ENCODE assay signal across 25 mouse cellular contexts in the genomic region with DNA sequence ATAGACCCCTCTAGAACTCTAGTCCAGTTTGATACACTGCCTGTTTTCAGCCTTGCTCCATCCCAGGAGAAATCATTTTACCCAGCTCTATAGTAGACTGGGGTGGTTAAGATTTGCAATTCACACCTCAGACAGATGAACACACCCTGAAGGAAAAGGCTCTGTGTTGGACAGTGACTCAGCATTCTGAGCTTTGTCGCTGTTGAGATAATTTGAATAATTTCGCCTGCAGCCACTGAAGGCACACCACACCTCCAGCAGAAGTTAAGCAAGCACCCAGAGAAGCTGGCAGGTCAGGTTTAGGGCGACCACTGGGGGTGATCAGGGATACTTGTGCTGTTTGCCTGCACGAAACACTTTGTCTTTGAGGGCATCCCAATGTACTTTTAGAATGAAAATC. TPM values are rescaled to one million over a fixed set of nuclear protein-coding genes. Genes with fewer than 3 reads are reported as not detected.
DNase-seq lines count a peak whose midpoint lies in the region; ATAC-seq and TF ChIP-seq lines count a peak whose summit lies in the region.
"Had no signal": no experiment of that assay in that cellular context is flagged by ENCODE, and none has a peak within 500 bp of the region (broad histone marks: within the 10 kb centered on the region; RNA-seq: fewer than 3 reads in every experiment).

No protein-coding gene starts in this region.

- H3K4me1 ChIP-seq in ES-Bruce4 (ENCODE audit: control insufficient read depth, insufficient read depth, low read length): peaks cover 5% of the 10 kb centered on the region
- H3K4me1 ChIP-seq in liver, embryonic 13.5 days (replicated peaks): peaks cover 27% of the 10 kb centered on the region
- peaks cover 23% of the 10 kb centered on the region for H3K4me1 ChIP-seq in forebrain, embryonic 13.5 days
- H3K4me1 ChIP-seq: embryonic facial prominence, embryonic 12.5 days; hindbrain, embryonic 10.5 days; intestine, embryonic 15.5 days; stomach, embryonic 15.5 days had no signal

- DNase-seq in 416B (ENCODE audit: low read depth): peak; percentile 43
- DNase-seq in MN1 (ENCODE audit: low spot score): peak; percentile 16
- DNase-seq in liver, embryonic 13.5 days: peak; percentile 27
- no peak for DNase-seq in lung, postnatal 4 days
- DNase-seq in kidney, postnatal 25 days: no peak
- DNase-seq: adrenal gland, postnatal 14 days; cerebellum, adult 11 months; cerebellum, adult 9-11 months; heart, postnatal 10 days; kidney, adult 9 months; kidney, postnatal 14 days; right cerebral cortex, adult 18-20 months; thymus, adult 18-20 months had no signal

- H3K9me3 ChIP-seq in ES-Bruce4 (replicated peaks; ENCODE audit: control insufficient read depth, insufficient read depth, low read length, poor library complexity, severe bottlenecking): no peaks in the 10 kb centered on the region
- no peaks in the 10 kb centered on the region for H3K9me3 ChIP-seq in liver, embryonic 13.5 days (replicated peaks)
- no peaks in the 10 kb centered on the region for H3K9me3 ChIP-seq in forebrain, embryonic 13.5 days (replicated peaks)
- H3K9me3 ChIP-seq: heart, embryonic 12.5 days; hindbrain, embryonic 10.5 days; intestine, embryonic 15.5 days; liver, embryonic 15.5 days; midbrain, embryonic 12.5 days; neural tube, embryonic 15.5 days; stomach, embryonic 15.5 days had no signal

- H3K4me3 ChIP-seq in ES-Bruce4 (ENCODE audit: low read depth, low read length): no peak overlapping the region
- no peak overlapping the region for H3K4me3 ChIP-seq in liver, embryonic 13.5 days (replicated peaks)
- H3K4me3 ChIP-seq in forebrain, embryonic 13.5 days: no peak overlapping the region
- H3K4me3 ChIP-seq: embryonic facial prominence, embryonic 12.5 days; heart, embryonic 12.5 days; hindbrain, embryonic 10.5 days; intestine, embryonic 15.5 days; layer of hippocampus, adult 2 months; liver, embryonic 15.5 days; midbrain, embryonic 12.5 days; neural tube, embryonic 15.5 days; stomach, embryonic 15.5 days had no signal

- H3K27me3 ChIP-seq in ES-Bruce4 (ENCODE audit: control insufficient read depth, insufficient read depth, low read length, poor library complexity, severe bottlenecking): no peaks in the 10 kb centered on the region
- no peaks in the 10 kb centered on the region for H3K27me3 ChIP-seq in liver, embryonic 13.5 days
- no peaks in the 10 kb centered on the region for H3K27me3 ChIP-seq in forebrain, embryonic 13.5 days
- H3K27me3 ChIP-seq: embryonic facial prominence, embryonic 12.5 days; heart, embryonic 12.5 days; intestine, embryonic 15.5 days; liver, embryonic 15.5 days; midbrain, embryonic 12.5 days; neural tube, embryonic 15.5 days; stomach, embryonic 15.5 days had no signal

- H3K36me3 ChIP-seq in ES-Bruce4 (ENCODE audit: control insufficient read depth, insufficient read depth, low read length, poor library complexity, severe bottlenecking): no peaks in the 10 kb centered on the region
- H3K36me3 ChIP-seq in liver, embryonic 13.5 days: no peaks in the 10 kb centered on the region
- H3K36me3 ChIP-seq in forebrain, embryonic 13.5 days (ENCODE audit: poor library complexity, severe bottlenecking): no peaks in the 10 kb centered on the region
- H3K36me3 ChIP-seq: embryonic facial prominence, embryonic 12.5 days; heart, embryonic 12.5 days; hindbrain, embryonic 10.5 days; intestine, embryonic 15.5 days; liver, embryonic 15.5 days; midbrain, embryonic 12.5 days; neural tube, embryonic 15.5 days; stomach, embryonic 15.5 days had no signal

- peak; percentile 48; the same call in 1 of the 2 replicates for ATAC-seq in liver, embryonic 13.5 days (ENCODE audit: low read depth)
- no peak for ATAC-seq in CD4-positive, CD25-positive, alpha-beta regulatory T cell, adult 4 months
- no peak for ATAC-seq in forebrain, embryonic 13.5 days
- ATAC-seq: intestine, embryonic 15.5 days had no signal

- TF ChIP-seq CTCF in ES-Bruce4 (IDR thresholded peaks at IDR 0.05; ENCODE audit: low read depth, low read length): no peak

- no peak for TF ChIP-seq POLR2A in ES-Bruce4 (IDR thresholded peaks at IDR 0.05; ENCODE audit: insufficient read depth, low read length)

- H3K9ac ChIP-seq in ES-Bruce4 (ENCODE audit: low read depth, poor library complexity, severe bottlenecking): no peak overlapping the region
- H3K9ac ChIP-seq in liver, embryonic 13.5 days: no peak overlapping the region
- no peak overlapping the region for H3K9ac ChIP-seq in forebrain, embryonic 13.5 days
- H3K9ac ChIP-seq: embryonic facial prominence, embryonic 12.5 days; heart, embryonic 12.5 days; intestine, embryonic 15.5 days; liver, embryonic 15.5 days; neural tube, embryonic 15.5 days; stomach, embryonic 15.5 days had no signal

- no peak overlapping the region for H3K4me2 ChIP-seq in liver, embryonic 13.5 days
- H3K4me2 ChIP-seq in forebrain, embryonic 13.5 days: no peak overlapping the region
- H3K4me2 ChIP-seq: embryonic facial prominence, embryonic 12.5 days; heart, embryonic 12.5 days; intestine, embryonic 15.5 days; liver, embryonic 15.5 days; midbrain, embryonic 12.5 days; stomach, embryonic 15.5 days had no signal

- TF ChIP-seq EP300 in ES-Bruce4 (IDR thresholded peaks at IDR 0.05; ENCODE audit: insufficient read depth, low read depth, low read length): peak; percentile 72; the same call in 1 of the 2 replicates

- no peak overlapping the region for H3K27ac ChIP-seq in ES-Bruce4 (ENCODE audit: insufficient read depth, low read length)
- H3K27ac ChIP-seq in liver, embryonic 13.5 days: no peak overlapping the region
- H3K27ac ChIP-seq in forebrain, embryonic 13.5 days: no peak overlapping the region
- H3K27ac ChIP-seq: embryonic facial prominence, embryonic 12.5 days; hindbrain, embryonic 10.5 days; intestine, embryonic 15.5 days; layer of hippocampus, adult 2 months; liver, embryonic 15.5 days; neural tube, embryonic 15.5 days; stomach, embryonic 15.5 days had no signal

- 21% methylated on average over 4 of the region's 4 CpGs for WGBS in liver, embryonic 13.5 days (ENCODE audit: insufficient replicate concordance)
- WGBS in forebrain, embryonic 13.5 days: 65% methylated on average over 4 of the region's 4 CpGs

RNA-seq across cellular contexts. Expression of gene Rec114, which starts 4.4 kb away (rescaled TPM):
- 6.1 and 7.7 TPM in 2 replicates for polyA plus RNA-seq in ES-Bruce4 (2011; ENCODE audit: insufficient read depth, insufficient read length, low read depth, missing spikeins)
- polyA plus RNA-seq in liver, embryonic 13.5 days (2015; fragmentation: Nextera tagmentation; extraction: Ambion mirVana): 23.6 and 30.4 TPM in 2 replicates
- polyA plus RNA-seq in CD4-positive, CD25-positive, alpha-beta regulatory T cell, adult 4 months (2017; shearing (Covaris generic)): 1 to 10 TPM in 1 of 2 experiments, not detected in 1; 1.2 TPM
- 1.5 and 1.6 TPM in 2 replicates for polyA plus RNA-seq in forebrain, embryonic 13.5 days (2015; fragmentation: Nextera tagmentation; extraction: Ambion mirVana)

Comparison
In these comparisons a context has a peak if more than half of its experiments do, and no peak if none do; other contexts are left out.
1. DNase-seq: peak in 416B (single experiment), MN1 (single experiment) and liver, embryonic 13.5 days (single experiment); none in lung, postnatal 4 days (0 of 2) and kidney, postnatal 25 days (0 of 2).